Mouse (Mus musculus) limb, embryonic 10.5 days (tissue): ENCODE data around the gene Ganab. TPM values are rescaled to one million over a fixed set of nuclear protein-coding genes. Genes with fewer than 3 reads are reported as not detected.

Source experiments
- DNase-seq: peaks from one replicate; pipeline ENCODE4 v3.0.0-alpha.2; 2017; ENCODE audit warnings: low spot score
- H3K27ac ChIP-seq: fragments of 300-500 bp; sonication (generic); 2 replicates; pipeline ENCODE4 v1.5.1; 2016; ENCODE audit warnings: mild to moderate bottlenecking
- H3K27me3 ChIP-seq: fragments of 300-500 bp; sonication (generic); 2 replicates; pipeline ENCODE4 v1.6.1; 2016; ENCODE audit warnings: low read depth, mild to moderate bottlenecking; ENCODE audit not compliant: poor library complexity, severe bottlenecking
- H3K36me3 ChIP-seq: fragments of 300-500 bp; sonication (generic); 2 replicates; pipeline ENCODE4 v1.6.1; 2016; ENCODE audit warnings: mild to moderate bottlenecking, moderate library complexity
- H3K4me1 ChIP-seq: fragments of 300-500 bp; sonication (generic); 2 replicates; pipeline ENCODE4 v1.6.1; 2016
- H3K4me3 ChIP-seq: fragments of 300-500 bp; sonication (generic); 2 replicates; pipeline ENCODE4 v1.5.1; 2016; ENCODE audit warnings: mild to moderate bottlenecking, moderate library complexity
- H3K9me3 ChIP-seq: fragments of 300-500 bp; sonication (generic); replicated peaks from 2 replicates; pipeline ENCODE4 v1.6.1; 2016; ENCODE audit warnings: mild to moderate bottlenecking
- WGBS: fragments of 180-500 bp; shearing (Covaris S2); methylation state at CpG from one replicate; pipeline ENCODE4 v1.1.7; 2016; 5-methylcytosine and 5-hydroxymethylcytosine counted together
- polyA plus RNA-seq: library from polyadenylated mRNA; unstranded; fragments of >200 nt; fragmentation: Nextera tagmentation; extraction: Ambion mirVana; gene quantifications from 2 replicates; pipeline ENCODE4 v1.2.1, GENCODE M21; 2016

The Ganab gene
- polyA plus RNA-seq, 1 experiment from 2014 or later: 129 TPM

- WGBS: 78% methylated on average over 5 of the region's 5 CpGs
- no peak overlapping the region for H3K27ac ChIP-seq
Measured at GRCm38 (mm10) chr19:8944062-8944461, 46.2 kb downstream of the Ganab start.

DNA sequence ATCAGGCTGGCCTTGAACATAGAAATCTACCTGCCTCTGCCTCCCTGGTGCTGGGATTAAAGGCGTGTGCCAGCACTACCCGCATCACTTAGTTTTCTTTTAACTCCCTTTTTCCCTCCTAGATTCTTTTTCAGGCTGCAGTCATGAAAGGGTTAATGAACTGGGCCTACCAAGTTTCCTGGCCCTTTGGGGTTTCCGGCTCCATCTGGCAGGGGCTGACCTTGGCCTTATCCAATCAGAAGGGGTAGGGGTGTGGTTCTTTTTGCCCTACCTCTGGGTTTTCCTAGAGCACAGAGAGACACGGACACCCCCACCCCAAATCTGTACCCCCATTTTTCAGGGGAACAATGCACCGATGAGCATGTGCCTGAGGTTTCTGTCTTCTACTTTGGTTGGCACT, 46.9 kb downstream of the Ganab start:
- H3K36me3 ChIP-seq: peaks cover 78% of the 10 kb centered on the region
- no peaks in the 10 kb centered on the region for H3K9me3 ChIP-seq
- H3K27me3 ChIP-seq: no peaks in the 10 kb centered on the region
- H3K4me3 ChIP-seq: peak overlapping the region; percentile 85
- no peak overlapping the region for H3K27ac ChIP-seq
- H3K4me1 ChIP-seq: peaks cover 36% of the 10 kb centered on the region
- peak; percentile 81 for DNase-seq
- WGBS: 55% methylated on average over 5 of the region's 5 CpGs

More at GRCm38 (mm10) chr19:8944062-8944461, 46.2 kb downstream of the Ganab start:
- no peaks in the 10 kb centered on the region for H3K27me3 ChIP-seq
- peaks cover 77% of the 10 kb centered on the region for H3K36me3 ChIP-seq
- DNase-seq: no peak
- peaks cover 36% of the 10 kb centered on the region for H3K4me1 ChIP-seq
- no peaks in the 10 kb centered on the region for H3K9me3 ChIP-seq
- H3K4me3 ChIP-seq: peak overlapping the region; percentile 85

DNA sequence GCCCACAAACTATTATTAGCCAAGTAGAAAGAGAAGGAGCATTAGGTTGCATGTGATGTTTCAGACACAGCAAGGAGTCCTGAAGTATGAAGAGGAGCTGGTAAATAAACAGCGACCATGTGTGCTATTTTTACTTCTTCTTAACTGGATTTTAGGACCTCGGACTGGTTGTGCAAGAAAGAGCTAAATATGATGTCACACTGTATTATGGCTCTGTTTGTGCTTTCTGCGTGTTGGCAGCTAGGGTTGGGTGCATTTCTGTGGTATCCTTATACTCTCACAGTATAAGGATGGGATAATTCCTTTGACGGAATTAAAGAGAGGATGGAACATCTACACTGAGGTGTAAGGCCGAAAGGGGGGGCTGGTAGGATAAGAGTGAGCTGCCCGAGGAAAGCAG, 47.4 kb downstream of the Ganab start:
- Histone ChIP-seq H3K4me3 (peak overlapping the region; percentile 85), H3K36me3 (peaks cover 78% of the 10 kb centered on the region), H3K27me3 (no peaks in the 10 kb centered on the region), H3K9me3 (no peaks in the 10 kb centered on the region), H3K27ac (no peak overlapping the region), H3K4me1 (peaks cover 34% of the 10 kb centered on the region)
- 89% methylated on average over 6 of the region's 6 CpGs for WGBS
- DNase-seq: no peak

GRCm38 (mm10) chr19:8946929-8947328, 49.1 kb downstream of the Ganab start:
- Histone ChIP-seq H3K9me3 (no peaks in the 10 kb centered on the region), H3K27ac (no peak overlapping the region), H3K4me3 (no peak overlapping the region), H3K27me3 (no peaks in the 10 kb centered on the region), H3K4me1 (peaks cover 21% of the 10 kb centered on the region), H3K36me3 (peaks cover 89% of the 10 kb centered on the region)
- WGBS: 91% methylated on average over 7 of the region's 7 CpGs
- DNase-seq: no peak

GRCm38 (mm10) chr19:8950190-8950589, 52.3 kb downstream of the Ganab start:
- 95% methylated on average over 5 of the region's 5 CpGs for WGBS

DNA sequence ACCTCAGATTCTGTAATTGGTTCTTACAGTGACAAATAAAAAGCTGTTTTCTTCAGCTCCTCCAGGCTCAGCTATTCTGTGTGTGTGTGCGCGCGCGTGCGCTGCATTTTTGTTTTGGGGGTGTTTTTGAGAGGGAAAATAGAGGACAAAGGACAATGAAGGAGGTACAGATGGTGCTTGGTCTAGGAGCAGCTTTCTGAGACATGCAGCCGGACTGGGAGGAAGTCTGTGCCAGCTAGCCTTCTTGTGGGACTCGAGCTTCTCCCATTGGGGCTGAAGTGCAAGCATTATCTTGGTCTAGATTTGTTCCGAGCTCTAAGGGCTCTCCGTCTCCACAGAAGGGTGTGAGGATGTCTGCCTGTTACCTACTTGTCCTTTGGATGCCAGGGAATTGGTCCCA, 54.4 kb downstream of the Ganab start:
- H3K27me3 ChIP-seq: no peaks in the 10 kb centered on the region
- peaks cover 20% of the 10 kb centered on the region for H3K4me1 ChIP-seq
- peaks cover 80% of the 10 kb centered on the region for H3K36me3 ChIP-seq
- 95% methylated on average over 9 of the region's 9 CpGs for WGBS
- no peak for DNase-seq
- H3K9me3 ChIP-seq: no peaks in the 10 kb centered on the region
- H3K27ac ChIP-seq: no peak overlapping the region
- peak overlapping the region; percentile 6; the same call in 1 of the 2 replicates for H3K4me3 ChIP-seq

More at GRCm38 (mm10) chr19:8950190-8950589, 52.3 kb downstream of the Ganab start:
- Histone ChIP-seq H3K4me1 (peaks cover 19% of the 10 kb centered on the region), H3K4me3 (no peak overlapping the region), H3K27me3 (no peaks in the 10 kb centered on the region), H3K27ac (no peak overlapping the region), H3K9me3 (no peaks in the 10 kb centered on the region), H3K36me3 (peaks cover 80% of the 10 kb centered on the region)
- no peak for DNase-seq

DNA sequence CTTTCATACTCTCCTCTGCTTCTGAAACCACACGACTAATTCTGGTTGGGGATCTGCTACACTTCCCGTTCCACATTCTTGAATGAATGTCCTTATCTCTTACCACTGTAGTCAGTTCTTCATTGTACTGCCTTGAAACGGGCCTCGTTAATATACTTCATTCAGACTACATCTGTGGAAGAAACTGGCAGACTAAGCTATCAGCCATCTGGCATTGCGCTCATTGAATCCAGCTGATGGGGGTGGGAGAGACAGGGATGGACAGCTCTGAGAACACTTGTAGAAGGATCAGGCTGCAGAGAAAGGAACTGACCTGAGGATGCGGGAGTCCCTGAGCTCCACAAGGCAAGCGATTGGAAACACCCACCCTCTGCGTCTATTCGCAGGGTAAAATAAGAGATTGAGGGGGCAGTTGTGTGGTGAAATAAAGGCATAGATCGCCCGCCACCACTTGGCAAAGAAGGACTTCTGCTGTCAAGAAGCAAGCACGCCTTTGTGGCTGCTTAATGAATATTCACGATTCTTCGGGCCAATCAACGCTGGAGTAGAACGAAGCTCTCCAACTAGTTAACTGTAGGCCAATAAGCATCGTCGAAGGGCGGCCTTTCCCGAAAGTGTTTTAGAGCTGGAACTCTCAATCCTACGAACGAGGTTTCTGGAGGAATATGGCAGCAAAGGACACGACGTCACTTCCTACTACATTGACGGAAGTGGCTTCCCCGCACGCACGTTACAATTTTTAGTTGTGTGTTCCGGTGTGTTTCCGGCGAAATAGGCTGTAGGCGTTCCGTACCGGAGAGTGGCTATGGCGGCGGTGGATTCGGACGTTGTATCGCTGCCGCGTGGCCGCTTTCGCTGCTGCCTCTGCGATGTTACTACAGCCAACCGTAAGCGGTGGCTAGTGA, 55.5 kb downstream of the Ganab start, which contains the start of gene Tut1:
Tut1 (plus strand) TSS at position 713 of the 905 bp plus-strand sequence.
- peak within 1 kb of the TSS; percentile 85 for H3K27ac ChIP-seq
- DNase-seq: peak; percentile 86
- H3K9me3 ChIP-seq: no peaks in the 10 kb centered on the region
- H3K27me3 ChIP-seq: no peaks in the 10 kb centered on the region
- peaks cover 80% of the 10 kb centered on the region for H3K36me3 ChIP-seq
- peaks cover 20% of the 10 kb centered on the region for H3K4me1 ChIP-seq
- WGBS: 5% methylated on average over 46 of the region's 46 CpGs
- H3K4me3 ChIP-seq: peak within 1 kb of the TSS; percentile 85

- Histone ChIP-seq H3K9me3 (no peaks in the 10 kb centered on the region), H3K27ac (peak overlapping the region; percentile 85), H3K27me3 (no peaks in the 10 kb centered on the region), H3K36me3 (peaks cover 80% of the 10 kb centered on the region), H3K4me1 (peaks cover 20% of the 10 kb centered on the region), H3K4me3 (peak overlapping the region; percentile 85)
- DNase-seq: no peak
- 10% methylated on average over 9 of the region's 9 CpGs for WGBS
Measured at GRCm38 (mm10) chr19:8954171-8954570, 56.3 kb downstream of the Ganab start.

- Histone ChIP-seq H3K27ac (no peak overlapping the region), H3K9me3 (no peaks in the 10 kb centered on the region), H3K4me3 (no peak overlapping the region), H3K36me3 (peaks cover 88% of the 10 kb centered on the region), H3K4me1 (peaks cover 15% of the 10 kb centered on the region), H3K27me3 (no peaks in the 10 kb centered on the region)
- no peak for DNase-seq
- 81% methylated on average over 2 of the region's 2 CpGs for WGBS
Measured at GRCm38 (mm10) chr19:8962256-8962655, 64.4 kb downstream of the Ganab start.

DNA sequence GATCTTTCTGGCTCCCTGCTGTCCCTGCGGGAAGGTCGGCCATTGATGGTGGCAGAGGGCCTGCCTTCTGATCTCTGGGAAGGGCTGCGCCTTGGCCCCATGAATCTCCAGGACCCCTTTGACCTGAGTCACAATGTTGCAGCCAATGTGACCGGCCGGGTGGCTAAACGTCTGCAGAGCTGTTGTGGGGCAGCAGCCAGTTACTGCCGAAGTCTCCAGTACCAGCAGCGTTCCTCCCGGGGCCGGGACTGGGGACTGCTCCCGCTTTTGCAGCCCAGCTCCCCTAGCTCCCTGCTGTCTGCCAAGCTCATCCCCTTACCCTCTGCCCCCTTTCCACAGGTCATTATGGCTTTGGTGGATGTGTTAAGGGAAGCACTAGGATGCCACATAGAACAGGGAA, 67.2 kb downstream of the Ganab start:
- Histone ChIP-seq H3K36me3 (peaks cover 78% of the 10 kb centered on the region), H3K9me3 (no peaks in the 10 kb centered on the region), H3K27ac (peak overlapping the region; percentile 88), H3K4me3 (peak overlapping the region; percentile 73), H3K27me3 (no peaks in the 10 kb centered on the region), H3K4me1 (peaks cover 19% of the 10 kb centered on the region)
- WGBS: 90% methylated on average over 11 of the region's 11 CpGs
- no peak for DNase-seq

GRCm38 (mm10) chr19:8965771-8966170, 67.9 kb downstream of the Ganab start:
- DNase-seq: no peak
- peak overlapping the region; percentile 73 for H3K4me3 ChIP-seq
- peaks cover 78% of the 10 kb centered on the region for H3K36me3 ChIP-seq
- WGBS: 79% methylated on average over 8 of the region's 8 CpGs
- H3K9me3 ChIP-seq: no peaks in the 10 kb centered on the region
- H3K27ac ChIP-seq: peak overlapping the region; percentile 88
- peaks cover 19% of the 10 kb centered on the region for H3K4me1 ChIP-seq
- H3K27me3 ChIP-seq: no peaks in the 10 kb centered on the region

DNA sequence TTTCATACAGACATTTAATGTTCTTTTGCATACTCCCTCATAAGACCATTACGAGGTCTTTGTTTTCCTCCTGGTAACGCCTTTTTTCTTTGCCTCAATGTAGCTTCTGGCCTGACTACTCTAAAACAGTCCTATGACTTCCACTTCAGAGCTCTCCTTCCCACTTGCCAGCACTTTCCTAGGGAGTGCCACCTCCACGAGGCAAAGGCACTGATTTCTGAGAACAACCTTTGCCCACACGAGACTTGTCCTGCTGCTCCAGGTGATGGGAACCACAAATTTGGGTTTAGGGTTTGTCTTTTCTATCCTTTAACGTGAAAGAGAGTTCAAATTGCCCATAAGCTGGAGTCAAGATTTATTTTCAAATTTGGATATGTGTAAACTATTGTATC, 68.3 kb downstream of the Ganab start:
- WGBS: 49% methylated on average over 5 of the region's 5 CpGs
- H3K9me3 ChIP-seq: no peaks in the 10 kb centered on the region
- H3K36me3 ChIP-seq: peaks cover 78% of the 10 kb centered on the region

More for the DNA sequence above, 68.3 kb downstream of the Ganab start:
- Histone ChIP-seq H3K27ac (peak overlapping the region; percentile 88), H3K27me3 (no peaks in the 10 kb centered on the region), H3K4me3 (peak overlapping the region; percentile 73), H3K4me1 (peaks cover 19% of the 10 kb centered on the region)
- DNase-seq: no peak
